Mouse (Mus musculus): ENCODE measurements around the gene Nfyb. TPM values are rescaled to one million over a fixed set of nuclear protein-coding genes. Genes with fewer than 3 reads are reported as not detected.

The Nfyb gene
- total and polyA plus RNA-seq, 3 experiments, result 24.0 to 39.6 (median 26.6) TPM

GRCm38 (mm10) chr10:82750778-82751177 is 13.2 kb downstream of the Nfyb start:
- Histone ChIP-seq H3K36me3 (replicated peaks in 1 of 2; ENCODE audit: control insufficient read depth in 1 of 2, insufficient read depth in 1 of 2, low read length in 1 of 2) (peaks cover 74 to 94% of the 10 kb centered on the region in 2 experiments), H3K27me3 (replicated peaks) (no peaks in the 10 kb centered on the region), H3K4me3 (replicated peaks in 1 of 3; ENCODE audit: low read depth in 2 of 3, low read length in 2 of 3, poor library complexity in 1 of 3) (no peak overlapping the region), H3K4me2 (ENCODE audit: insufficient read depth, low read depth, poor library complexity, severe bottlenecking) (no peak overlapping the region), H3K27ac (ENCODE audit: insufficient read depth, low read depth) (no peak overlapping the region), H3K79me2 (replicated peaks; ENCODE audit: control insufficient read depth, extremely low read depth, insufficient read depth, poor library complexity, severe bottlenecking) (no peaks in the 10 kb centered on the region; the same call in 1 of the 2 replicates), H3K9me3 (replicated peaks; ENCODE audit: low read length) (no peaks in the 10 kb centered on the region), H3K9ac (ENCODE audit: insufficient read depth, low read depth) (no peak overlapping the region), H3K4me1 (ENCODE audit: control insufficient read depth in 1 of 2, insufficient read depth in 2 of 2) (no peaks in the 10 kb centered on the region)
- dilution Hi-C loops (cut with MboI; ENCODE audit: extremely low pct_ligation_motif_present, extremely low pct_unique_long_range_greater_than_20kb, low sequenced_read_pairs) (no loop called here), in situ Hi-C loops (cut with MboI; ENCODE audit: low pct_ligation_motif_present, low pct_unique_long_range_greater_than_20kb, low sequenced_read_pairs) (no loop called here)
- TF ChIP-seq CHD2 (IDR thresholded peaks at IDR 0.05; ENCODE audit: low read length) (no peak), ZKSCAN1 (IDR thresholded peaks at IDR 0.05; ENCODE audit: borderline replicate concordance, low read depth, low read length) (no peak), JUND (conservative IDR thresholded peaks at IDR 0.05; ENCODE audit: low read depth, low read length) (no peak), NELFE (IDR thresholded peaks at IDR 0.05; ENCODE audit: low read depth, low read length) (no peak), POLR2A (IDR thresholded peaks at IDR 0.05; ENCODE audit: low read depth, low read length) (no peak), ELF1 (IDR thresholded peaks at IDR 0.05; ENCODE audit: low read depth, low read length) (no peak), BHLHE40 (IDR thresholded peaks at IDR 0.05; ENCODE audit: low read depth, low read length) (no peak), E2F4 (IDR thresholded peaks at IDR 0.05; ENCODE audit: insufficient replicate concordance, low read depth, low read length) (no peak), TBP (conservative IDR thresholded peaks at IDR 0.05; ENCODE audit: low read depth, low read length) (no peak), EP300 (IDR thresholded peaks at IDR 0.05; ENCODE audit: low read length) (no peak), MAZ (IDR thresholded peaks at IDR 0.05; ENCODE audit: low read depth, low read length) (no peak), MXI1 (IDR thresholded peaks at IDR 0.05; ENCODE audit: low read depth, low read length) (no peak)
- no peak for DNase-seq (ENCODE audit: extremely low read depth)

DNA sequence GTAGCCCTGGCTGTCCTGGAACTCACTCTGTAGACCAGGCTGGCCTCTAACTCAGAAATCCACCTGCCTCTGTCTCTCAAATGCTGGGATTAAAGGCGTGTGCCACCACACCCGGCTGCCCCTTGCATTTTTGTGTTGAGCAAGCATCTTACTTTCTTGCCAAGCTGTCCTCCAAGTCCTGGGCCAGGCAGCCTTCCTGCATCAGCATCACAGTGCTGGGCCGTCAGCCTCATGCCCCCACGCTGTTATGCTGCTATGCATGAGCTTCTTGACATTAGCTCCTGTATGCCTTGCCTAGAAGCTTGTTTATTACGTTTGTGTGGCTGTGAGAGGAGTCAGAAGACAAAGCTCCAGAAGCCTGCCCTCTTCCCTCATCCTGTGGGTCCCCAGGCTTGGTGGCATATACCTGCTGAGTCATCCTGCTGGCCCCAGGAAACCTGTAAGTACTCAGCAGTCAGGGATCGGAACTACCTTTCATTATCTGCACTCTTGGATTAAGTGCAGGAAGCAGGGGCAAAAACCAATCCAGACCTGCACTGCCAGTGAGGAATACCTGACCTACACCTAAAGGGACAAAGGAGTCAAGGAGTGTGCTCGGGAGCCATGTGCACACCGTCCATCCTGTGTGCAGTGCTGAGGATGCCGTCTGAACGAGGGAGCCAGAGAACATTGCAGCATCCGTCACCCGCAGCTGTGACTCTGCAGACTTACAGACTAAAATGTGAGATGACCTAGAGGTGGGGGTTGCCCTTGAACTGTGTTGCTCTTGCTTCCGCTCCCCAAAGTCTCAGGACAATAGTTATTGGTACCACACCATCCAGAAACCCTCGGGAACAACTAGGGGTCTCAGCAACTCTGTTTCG is 16.7 kb downstream of the Nfyb start:
- Histone ChIP-seq H3K9me3 (replicated peaks; ENCODE audit: low read length) (no peaks in the 10 kb centered on the region), H3K36me3 (replicated peaks in 1 of 2; ENCODE audit: control insufficient read depth in 1 of 2, insufficient read depth in 1 of 2, low read length in 1 of 2) (peaks cover 63 to 89% of the 10 kb centered on the region in 2 experiments), H3K9ac (ENCODE audit: insufficient read depth, low read depth) (no peak overlapping the region), H3K79me2 (replicated peaks; ENCODE audit: control insufficient read depth, extremely low read depth, insufficient read depth, poor library complexity, severe bottlenecking) (0 out of 2 replicates have a peak, but pooled peaks cover 2% of the 10 kb centered on the region), H3K4me2 (ENCODE audit: insufficient read depth, low read depth, poor library complexity, severe bottlenecking) (no peak overlapping the region), H3K27me3 (replicated peaks) (no peaks in the 10 kb centered on the region), H3K4me3 (replicated peaks in 1 of 3; ENCODE audit: low read depth in 2 of 3, low read length in 2 of 3, poor library complexity in 1 of 3) (no peak overlapping the region), H3K4me1 (ENCODE audit: control insufficient read depth in 1 of 2, insufficient read depth in 2 of 2) (0 out of 4 replicates have a peak, but pooled peaks cover 0 to 5% of the 10 kb centered on the region in 2 experiments), H3K27ac (ENCODE audit: insufficient read depth, low read depth) (no peak overlapping the region)
- in situ Hi-C loops (cut with MboI; ENCODE audit: low pct_ligation_motif_present, low pct_unique_long_range_greater_than_20kb, low sequenced_read_pairs), result no loop called here
- TF ChIP-seq SIN3A (IDR thresholded peaks at IDR 0.05; ENCODE audit: low read length) (no peak), NELFE (IDR thresholded peaks at IDR 0.05; ENCODE audit: low read depth, low read length) (no peak), NRF1 (IDR thresholded peaks at IDR 0.05; ENCODE audit: low read depth, low read length) (no peak), IRF4 (IDR thresholded peaks at IDR 0.05; ENCODE audit: low read depth, low read length) (no peak)
- no peak for DNase-seq (ENCODE audit: extremely low read depth)
- dilution Hi-C loops (cut with MboI; ENCODE audit: extremely low pct_ligation_motif_present, extremely low pct_unique_long_range_greater_than_20kb, low sequenced_read_pairs), result no loop called here

All from CH12.LX (cell line).